Mouse (Mus musculus) forebrain, embryonic 14.5 days (tissue): ENCODE results near the gene Sfxn3. TPM values are rescaled to one million over a fixed set of nuclear protein-coding genes. Genes with fewer than 3 reads are reported as not detected.

Experiments
- ATAC-seq: fragments of 200-750 bp; cut with Nextera tagmentation; 2 replicates; pipeline ENCODE4 v1.8.0; 2017; ENCODE audit warnings: mild to moderate bottlenecking, moderate library complexity
- DNase-seq: peaks from one replicate; pipeline ENCODE4 v3.0.0-alpha.2; 2015; ENCODE audit warnings: low spot score
- H3K27ac ChIP-seq: fragments of 300-500 bp; sonication (generic); 2 replicates; pipeline ENCODE4 v1.5.1; 2014; ENCODE audit warnings: low read depth, mild to moderate bottlenecking, control low read depth, low read length, moderate library complexity
- H3K27me3 ChIP-seq: fragments of 300-500 bp; sonication (generic); replicated peaks from 2 replicates; pipeline ENCODE4 v1.6.1; 2014; ENCODE audit warnings: low read length, control low read depth, mixed read lengths; ENCODE audit not compliant: control insufficient read depth, insufficient read depth
- H3K36me3 ChIP-seq: fragments of 300-500 bp; sonication (generic); 2 replicates; pipeline ENCODE4 v1.6.1; 2014; ENCODE audit warnings: low read length, control low read depth; ENCODE audit not compliant: control insufficient read depth, insufficient read depth
- H3K4me1 ChIP-seq: fragments of 300-500 bp; sonication (generic); 2 replicates; pipeline ENCODE4 v1.6.1; 2014; ENCODE audit warnings: antibody characterized with exemption, low read length, control low read depth; ENCODE audit not compliant: control insufficient read depth, insufficient read depth
- H3K4me2 ChIP-seq: fragments of 300-500 bp; sonication (generic); 2 replicates; pipeline ENCODE4 v1.6.1; 2014; ENCODE audit warnings: mild to moderate bottlenecking, control low read depth, low read length
- H3K4me3 ChIP-seq: fragments of 300-500 bp; sonication (generic); 2 replicates; pipeline ENCODE4 v1.5.1; 2014; ENCODE audit warnings: low read depth, low read length, control low read depth
- H3K9ac ChIP-seq: fragments of 300-500 bp; sonication (generic); 2 replicates; pipeline ENCODE4 v1.6.1; 2014; ENCODE audit warnings: mild to moderate bottlenecking, low read length, control low read depth, moderate library complexity
- H3K9me3 ChIP-seq: fragments of 300-500 bp; sonication (generic); replicated peaks from 2 replicates; pipeline ENCODE4 v1.6.1; 2016; ENCODE audit warnings: low read length, control low read depth, mixed read lengths; ENCODE audit not compliant: control insufficient read depth
- WGBS: fragments of 180-500 bp; shearing (Covaris S2); extraction: QIAGEN DNeasy Blood & Tissue Kit; methylation state at CpG from one replicate; pipeline ENCODE4 v1.1.7; 2014; 5-methylcytosine and 5-hydroxymethylcytosine counted together
- polyA plus RNA-seq: library from polyadenylated mRNA; unstranded; fragments of >200 nt; fragmentation: Nextera tagmentation; extraction: Ambion mirVana; gene quantifications from 2 replicates; pipeline ENCODE4 v1.2.1, GENCODE M21; 2014

Sfxn3 gene
- 54.2 and 56.5 TPM in 2 replicates for polyA plus RNA-seq

DNA sequence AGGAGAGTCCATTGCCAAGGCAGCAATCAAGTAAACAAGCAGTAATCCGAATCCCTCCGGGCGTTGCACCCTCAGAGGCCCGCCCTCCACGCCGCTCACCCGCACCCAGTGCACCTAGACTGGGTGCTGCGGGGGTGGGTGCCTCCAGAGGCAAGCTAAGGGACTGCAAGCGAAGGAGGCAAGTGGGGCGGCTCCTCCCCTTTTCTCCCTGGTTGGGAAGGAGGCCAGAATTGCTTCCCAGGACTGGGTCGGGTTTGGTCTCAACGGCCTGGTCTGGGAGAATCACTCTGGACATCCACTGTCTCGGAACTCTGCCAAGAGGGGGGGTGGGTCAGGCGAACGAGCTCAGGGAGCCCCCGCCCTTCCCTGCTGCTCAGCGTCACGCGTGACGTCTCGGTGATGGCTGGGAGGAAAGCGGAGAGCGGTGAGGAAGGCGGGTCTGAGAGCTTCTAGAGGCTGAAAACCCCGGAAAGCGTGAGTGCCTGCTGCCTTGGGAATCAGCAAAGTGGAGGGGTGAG lies at the start of gene Sfxn3:
Gene Sfxn3, plus strand, starts transcription at position 87 of the 518 bp plus-strand sequence.
- DNase-seq: peak; percentile 93
- Histone ChIP-seq H3K27ac (peak within 1 kb of the TSS; percentile 90), H3K9me3 (no peaks in the 10 kb centered on the region), H3K4me1 (peaks cover 28% of the 10 kb centered on the region), H3K36me3 (peaks cover 30% of the 10 kb centered on the region), H3K9ac (peak within 1 kb of the TSS; percentile 77), H3K4me3 (peak within 1 kb of the TSS; percentile 51), H3K27me3 (peaks cover 6% of the 10 kb centered on the region; the same call in 1 of the 2 replicates), H3K4me2 (peak within 1 kb of the TSS; percentile 68)
- ATAC-seq: peak; percentile 89
- under 1% methylated on average over 26 of the region's 26 CpGs for WGBS

DNA sequence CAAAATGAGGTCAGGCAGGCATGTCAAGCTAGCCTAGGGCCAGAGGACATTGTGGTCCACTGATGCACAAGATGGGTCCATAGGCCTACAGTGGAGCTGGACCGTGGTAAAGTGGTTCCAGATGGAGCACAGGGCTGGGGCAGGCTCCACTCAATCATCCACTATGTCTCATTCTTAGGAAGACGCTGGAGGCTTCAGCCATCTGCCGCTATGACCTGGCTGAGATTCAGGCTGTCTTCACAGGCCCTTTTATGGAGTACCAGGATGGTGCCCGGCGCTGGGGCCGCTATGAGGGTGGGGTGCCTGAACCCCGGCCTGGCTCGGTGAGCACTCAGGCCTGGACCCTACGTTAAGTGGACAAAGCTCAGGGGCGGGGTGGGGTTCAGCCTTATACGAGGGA lies 49.5 kb upstream of the Sfxn3 start:
- DNase-seq (no peak), ATAC-seq (no peak)
- H3K4me1 ChIP-seq: no peaks in the 10 kb centered on the region
- H3K27ac ChIP-seq: no peak overlapping the region
- H3K4me2 ChIP-seq: no peak overlapping the region
- no peaks in the 10 kb centered on the region for H3K27me3 ChIP-seq
- H3K9ac ChIP-seq: no peak overlapping the region
- H3K4me3 ChIP-seq: no peak overlapping the region
- H3K36me3 ChIP-seq: peaks cover 76% of the 10 kb centered on the region
- 91% methylated on average over 11 of the region's 11 CpGs for WGBS
- H3K9me3 ChIP-seq: no peaks in the 10 kb centered on the region

DNA sequence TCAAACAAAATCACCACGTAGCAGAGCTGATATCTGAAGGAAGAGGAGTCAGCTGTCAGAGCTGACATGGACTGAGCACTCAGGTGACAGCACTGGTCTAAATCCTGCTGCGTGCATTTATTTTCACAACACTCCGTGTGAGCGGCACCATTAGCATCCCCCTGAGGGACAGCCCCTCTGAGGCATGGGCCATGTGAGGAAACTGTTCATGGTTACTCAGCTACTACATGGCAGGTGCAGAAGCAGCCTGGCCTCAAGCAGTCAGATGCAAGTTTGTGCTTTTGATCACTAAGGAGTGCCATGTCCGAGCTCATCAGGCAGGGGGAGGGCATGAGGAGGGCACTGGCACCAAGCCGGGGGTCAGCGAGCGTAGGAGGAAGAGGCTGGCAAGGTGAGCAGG lies 47.7 kb upstream of the Sfxn3 start:
- no peak for DNase-seq
- no peak overlapping the region for H3K9ac ChIP-seq
- no peaks in the 10 kb centered on the region for H3K4me1 ChIP-seq
- H3K4me2 ChIP-seq: no peak overlapping the region
- ATAC-seq: no peak
- H3K4me3 ChIP-seq: no peak overlapping the region
- 90% methylated on average over 8 of the region's 8 CpGs for WGBS
- H3K36me3 ChIP-seq: peaks cover 81% of the 10 kb centered on the region
- H3K27me3 ChIP-seq: no peaks in the 10 kb centered on the region
- H3K27ac ChIP-seq: no peak overlapping the region
- H3K9me3 ChIP-seq: no peaks in the 10 kb centered on the region

DNA sequence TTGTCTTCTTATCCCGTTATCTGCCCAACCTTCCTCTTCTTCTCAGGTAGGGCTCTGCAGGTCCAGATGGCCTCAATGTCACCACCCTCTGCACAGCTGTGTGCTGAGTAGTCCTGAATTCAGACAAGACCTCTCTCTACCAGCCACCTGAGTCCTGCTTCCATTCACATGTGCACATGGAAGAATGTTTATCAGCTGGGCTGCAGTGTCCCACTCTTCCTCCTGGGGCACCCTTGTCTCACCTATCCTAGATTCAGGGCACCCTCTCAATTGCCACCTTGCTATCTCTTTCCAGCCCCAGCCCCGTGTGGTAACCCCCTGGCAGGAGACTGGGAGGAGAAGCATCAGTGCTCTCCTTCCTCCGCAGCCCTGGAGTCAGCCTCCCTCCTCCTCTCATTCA lies 45.0 kb upstream of the Sfxn3 start:
- no peak overlapping the region for H3K4me2 ChIP-seq
- peaks cover 13% of the 10 kb centered on the region for H3K4me1 ChIP-seq
- DNase-seq: no peak
- WGBS: 66% methylated on average over 3 of the region's 3 CpGs
- H3K27me3 ChIP-seq: no peaks in the 10 kb centered on the region
- H3K9ac ChIP-seq: no peak overlapping the region
- H3K9me3 ChIP-seq: no peaks in the 10 kb centered on the region
- ATAC-seq: no peak
- no peak overlapping the region for H3K4me3 ChIP-seq
- peaks cover 71% of the 10 kb centered on the region for H3K36me3 ChIP-seq
- no peak overlapping the region for H3K27ac ChIP-seq

DNA sequence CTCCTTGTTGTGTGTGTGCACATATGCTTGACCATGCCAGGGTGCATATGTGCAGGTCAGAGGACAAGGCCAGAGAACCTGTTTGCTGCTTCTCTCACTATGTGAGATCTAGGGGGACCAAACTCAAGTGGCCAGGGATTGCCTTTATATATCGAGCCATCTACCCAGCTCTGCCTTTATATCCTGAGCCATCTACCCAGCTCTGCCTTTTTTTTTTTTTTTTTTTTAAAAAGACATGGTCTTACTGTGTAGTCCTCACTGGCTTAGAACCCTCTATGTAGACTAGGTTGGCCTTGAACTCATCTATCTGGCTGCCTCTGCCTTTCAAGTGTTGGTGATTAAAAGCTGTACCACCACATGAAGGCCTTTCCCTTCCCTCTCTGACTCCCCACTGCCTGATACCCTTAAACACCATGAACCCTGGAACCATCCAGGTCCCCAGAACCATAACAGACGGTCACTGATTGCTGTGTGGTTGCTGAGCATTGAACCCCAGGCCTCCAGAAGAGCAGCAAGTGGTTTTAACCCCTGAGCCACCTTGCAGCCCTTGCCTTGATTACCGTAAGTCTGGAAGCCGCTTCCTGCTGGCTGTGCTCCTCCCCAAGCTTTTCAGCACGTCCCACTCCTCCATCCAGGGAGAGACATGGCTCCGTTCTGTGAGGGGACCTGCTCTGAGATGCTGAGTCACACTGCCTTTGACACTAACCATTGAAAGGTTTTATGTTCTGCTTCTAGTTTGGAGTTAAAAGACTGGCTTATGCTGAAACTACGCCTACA lies 43.4 kb upstream of the Sfxn3 start:
- Histone ChIP-seq H3K4me2 (no peak overlapping the region), H3K9me3 (no peaks in the 10 kb centered on the region), H3K36me3 (peaks cover 58% of the 10 kb centered on the region), H3K9ac (no peak overlapping the region), H3K4me1 (peaks cover 18% of the 10 kb centered on the region), H3K4me3 (no peak overlapping the region), H3K27me3 (no peaks in the 10 kb centered on the region), H3K27ac (no peak overlapping the region)
- DNase-seq (no peak), ATAC-seq (no peak)
- WGBS: 86% methylated on average over 7 of the region's 7 CpGs

DNA sequence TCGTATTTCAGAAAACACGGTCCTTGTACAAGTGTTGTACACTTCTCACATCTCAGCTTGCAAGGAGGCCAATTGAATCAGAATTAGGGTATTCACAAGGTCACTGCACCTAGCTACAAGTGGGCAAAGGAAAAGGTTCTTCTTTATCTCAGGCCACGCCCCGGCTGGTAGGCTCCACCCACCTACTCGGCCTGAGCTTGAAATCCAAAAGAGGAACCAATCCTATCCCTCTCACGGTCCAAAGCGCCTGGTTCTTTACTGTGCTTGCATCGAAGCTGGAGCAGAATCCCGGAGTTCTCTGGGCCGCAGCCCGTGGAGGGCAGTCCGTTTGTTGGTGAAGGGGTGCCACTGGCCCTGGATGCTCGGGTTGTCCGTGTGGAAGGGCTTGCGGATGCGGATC lies 41.9 kb upstream of the Sfxn3 start, which contains the start of gene Twnk:
Gene Twnk, plus strand, starts transcription at position 220 of the 400 bp plus-strand sequence.
- peaks cover 50% of the 10 kb centered on the region for H3K36me3 ChIP-seq
- H3K9ac ChIP-seq: peak within 1 kb of the TSS; percentile 78
- peak within 1 kb of the TSS; percentile 69 for H3K4me2 ChIP-seq
- H3K9me3 ChIP-seq: no peaks in the 10 kb centered on the region
- no peaks in the 10 kb centered on the region for H3K27me3 ChIP-seq
- peaks cover 18% of the 10 kb centered on the region for H3K4me1 ChIP-seq
- DNase-seq (no peak), ATAC-seq (0 out of 2 replicates have a peak, but pooled peaks have one; percentile 1)
- H3K27ac ChIP-seq: peak within 1 kb of the TSS; percentile 67
- H3K4me3 ChIP-seq: peak within 1 kb of the TSS; percentile 63
- 10% methylated on average over 16 of the region's 16 CpGs for WGBS

DNA sequence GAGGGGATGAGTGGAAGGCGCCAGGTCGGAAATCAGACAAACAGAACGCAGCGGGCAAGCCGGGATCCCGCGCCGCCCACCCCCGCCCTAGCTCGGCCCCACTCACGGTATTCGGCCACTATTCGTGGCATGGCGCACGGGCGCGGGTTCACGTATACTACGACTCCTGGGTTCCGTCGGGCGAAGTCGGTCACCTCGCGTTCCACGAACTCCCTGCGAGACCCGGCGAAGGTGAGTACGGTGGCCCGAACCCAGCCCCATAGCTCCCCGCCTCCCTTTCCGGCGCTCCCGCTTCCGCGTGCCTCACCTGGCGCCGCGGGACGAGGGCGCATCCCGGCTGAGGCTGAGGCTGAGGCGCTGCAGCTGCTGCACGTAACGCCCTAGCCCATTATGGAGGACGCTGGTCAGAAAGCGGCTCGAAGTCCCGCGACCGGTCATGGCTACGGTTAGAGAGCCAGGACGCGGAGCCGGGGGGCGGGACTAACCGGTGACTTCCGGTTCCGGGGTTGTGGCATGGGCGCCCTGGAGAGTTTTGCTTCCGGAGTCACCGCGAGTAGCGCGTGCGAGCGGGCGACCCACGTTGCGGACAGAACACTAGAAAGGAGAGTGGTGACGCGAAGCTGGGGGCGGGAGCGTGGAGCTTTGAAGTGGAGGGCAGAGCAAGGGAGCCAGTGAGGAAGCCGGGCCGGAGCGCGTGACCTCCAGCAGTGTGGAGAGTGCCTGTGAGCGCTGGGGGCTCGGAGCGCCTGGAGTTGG lies 41.2 kb upstream of the Sfxn3 start, which contains the start of gene Mrpl43:
Gene Mrpl43, minus strand, starts transcription at position 486 of the 756 bp plus-strand sequence.
- H3K9ac ChIP-seq: peak within 1 kb of the TSS; percentile 78
- peak within 1 kb of the TSS; percentile 63 for H3K4me3 ChIP-seq
- peaks cover 50% of the 10 kb centered on the region for H3K36me3 ChIP-seq
- WGBS: 1% methylated on average over 71 of the region's 82 CpGs
- DNase-seq (peak; percentile 93), ATAC-seq (peak; percentile 95)
- H3K4me2 ChIP-seq: peak within 1 kb of the TSS; percentile 69
- H3K9me3 ChIP-seq: no peaks in the 10 kb centered on the region
- H3K27ac ChIP-seq: peak within 1 kb of the TSS; percentile 67
- H3K4me1 ChIP-seq: peaks cover 18% of the 10 kb centered on the region
- H3K27me3 ChIP-seq: no peaks in the 10 kb centered on the region

DNA sequence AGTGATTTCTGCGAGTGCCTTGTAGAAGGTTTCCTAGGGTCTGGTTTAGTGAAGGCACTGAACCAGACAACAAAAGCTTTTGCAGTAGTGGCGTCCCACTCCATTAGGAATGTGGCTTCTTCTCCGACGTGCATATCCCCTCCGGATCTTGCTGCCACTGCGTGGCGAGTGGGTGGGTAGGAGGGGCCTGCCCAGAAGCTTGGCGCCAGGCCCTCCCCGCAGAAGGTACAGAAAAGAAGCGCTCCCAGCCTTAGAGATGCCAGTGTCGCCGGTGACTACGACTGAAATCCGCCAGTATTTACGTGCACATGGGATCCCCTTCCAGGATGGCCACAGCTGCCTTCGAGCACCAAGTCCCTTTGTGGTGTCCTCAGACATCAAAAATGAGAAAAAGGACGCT lies 40.3 kb upstream of the Sfxn3 start:
- Histone ChIP-seq H3K9me3 (no peaks in the 10 kb centered on the region), H3K36me3 (peaks cover 50% of the 10 kb centered on the region), H3K27me3 (no peaks in the 10 kb centered on the region), H3K27ac (peak overlapping the region; percentile 67), H3K4me1 (peaks cover 18% of the 10 kb centered on the region), H3K4me3 (peak overlapping the region; percentile 63), H3K9ac (peak overlapping the region; percentile 78), H3K4me2 (peak overlapping the region; percentile 69)
- 43% methylated on average over 17 of the region's 17 CpGs for WGBS
- ATAC-seq (no peak), DNase-seq (no peak)
